Mouse (Mus musculus) CH12.LX (cell line): ENCODE measurements around the gene Lrmda. TPM values are rescaled to one million over a fixed set of nuclear protein-coding genes. Genes with fewer than 3 reads are reported as not detected.

Source experiments
- DNase-seq: peaks from one replicate; pipeline ENCODE4 v3.0.0-alpha.2; 2013; ENCODE audit errors: extremely low read depth
- H3K27ac ChIP-seq: 2 replicates; pipeline ENCODE4 v1.5.1; 2012; ENCODE audit warnings: low read depth, mild to moderate bottlenecking, control low read depth, moderate library complexity; ENCODE audit not compliant: insufficient read depth
- H3K27me3 ChIP-seq: replicated peaks from 2 replicates; pipeline ENCODE3; 2012; ENCODE audit warnings: inconsistent platforms
- H3K36me3 ChIP-seq, 2 experiments: replicated peaks in 1 of 2; 2 replicates each; pipeline versions ENCODE3 to v1.6.1; 2012; ENCODE audit warnings: inconsistent platforms in 1 of 2, low read length in 1 of 2, mild to moderate bottlenecking in 1 of 2, mixed read lengths in 1 of 2, moderate library complexity in 1 of 2; ENCODE audit not compliant: control insufficient read depth in 1 of 2, insufficient read depth in 1 of 2
- H3K4me1 ChIP-seq, 2 experiments: 2 replicates each; pipeline ENCODE4 v1.6.1; 2012; ENCODE audit warnings: inconsistent platforms in 1 of 2, moderate library complexity in 1 of 2; ENCODE audit not compliant: insufficient read depth in 2 of 2, control insufficient read depth in 1 of 2
- H3K4me2 ChIP-seq: 2 replicates; pipeline ENCODE4 v1.6.1; 2012; ENCODE audit warnings: low read depth, mild to moderate bottlenecking, control low read depth; ENCODE audit not compliant: poor library complexity, insufficient read depth, severe bottlenecking
- H3K4me3 ChIP-seq, 3 experiments: fragments of 150-350 bp in 1 of 3; sonication (generic) in 1 of 3; replicated peaks in 1 of 3; 2 replicates each; pipeline versions ENCODE3 to v1.5.1; 2011 to 2012; ENCODE audit warnings: low read depth in 2 of 3, low read length in 2 of 3, mild to moderate bottlenecking in 2 of 3, moderate library complexity in 2 of 3, control low read depth in 1 of 3, improper control_type of control experiment in 1 of 3, inconsistent platforms in 1 of 3, mixed read lengths in 1 of 3; ENCODE audit not compliant: poor library complexity in 1 of 3
- H3K79me2 ChIP-seq: replicated peaks from 2 replicates; pipeline ENCODE4 v1.6.1; 2012; ENCODE audit warnings: mild to moderate bottlenecking, moderate library complexity; ENCODE audit not compliant: control insufficient read depth, poor library complexity, insufficient read depth, severe bottlenecking; ENCODE audit errors: extremely low read depth
- H3K9ac ChIP-seq: 2 replicates; pipeline ENCODE4 v1.6.1; 2012; ENCODE audit warnings: low read depth, mild to moderate bottlenecking, control low read depth, moderate library complexity; ENCODE audit not compliant: insufficient read depth
- H3K9me3 ChIP-seq: replicated peaks from 2 replicates; pipeline ENCODE3; 2012; ENCODE audit warnings: low read length, inconsistent platforms, mixed read lengths
- CHD1 ChIP-seq: IDR thresholded peaks from 2 replicates; pipeline ENCODE4 v1.6.1; 2012; ENCODE audit warnings: low read depth, low read length, improper control_type of control experiment, inconsistent platforms
- CHD2 ChIP-seq: IDR thresholded peaks from 2 replicates; pipeline ENCODE4 v1.6.1; 2011; ENCODE audit warnings: low read length, improper control_type of control experiment
- CTCF ChIP-seq, 2 experiments: IDR thresholded peaks in 1 of 2; conservative IDR thresholded peaks in 1 of 2; 2 replicates each; pipeline ENCODE4 v1.5.1; 2011 to 2012; ENCODE audit warnings: low read depth in 2 of 2, low read length in 2 of 2, improper control_type of control experiment in 1 of 2, inconsistent platforms in 1 of 2, mild to moderate bottlenecking in 1 of 2, moderate library complexity in 1 of 2
- E2F4 ChIP-seq: IDR thresholded peaks from 2 replicates; pipeline ENCODE4 v1.6.1; 2011; ENCODE audit warnings: low read depth, low read length, improper control_type of control experiment; ENCODE audit not compliant: insufficient replicate concordance
- ELF1 ChIP-seq: IDR thresholded peaks from 2 replicates; pipeline ENCODE4 v1.6.1; 2014; ENCODE audit warnings: low read depth, mild to moderate bottlenecking, inconsistent platforms, low read length, improper control_type of control experiment
- EP300 ChIP-seq: IDR thresholded peaks from 2 replicates; pipeline ENCODE4 v1.6.1; 2011; ENCODE audit warnings: low read length, improper control_type of control experiment
- ETS1 ChIP-seq: conservative IDR thresholded peaks from 2 replicates; pipeline ENCODE4 v1.6.1; 2012; ENCODE audit warnings: low read depth, mild to moderate bottlenecking, inconsistent platforms, low read length, improper control_type of control experiment, moderate library complexity
- GABPA ChIP-seq: IDR thresholded peaks from 2 replicates; pipeline ENCODE4 v1.6.1; 2012; ENCODE audit warnings: low read depth, low read length, improper control_type of control experiment, inconsistent platforms; ENCODE audit not compliant: insufficient replicate concordance
- HCFC1 ChIP-seq: IDR thresholded peaks from 2 replicates; pipeline ENCODE4 v1.6.1; 2012; ENCODE audit warnings: low read depth, mild to moderate bottlenecking, inconsistent platforms, low read length, improper control_type of control experiment
- JUN ChIP-seq: IDR thresholded peaks from 2 replicates; pipeline ENCODE4 v1.6.1; 2011; ENCODE audit warnings: low read depth, mild to moderate bottlenecking, low read length, improper control_type of control experiment, moderate library complexity; ENCODE audit not compliant: insufficient read depth
- KAT2A ChIP-seq: IDR thresholded peaks from 2 replicates; pipeline ENCODE4 v1.6.1; 2012; ENCODE audit warnings: low read length, improper control_type of control experiment, inconsistent platforms; ENCODE audit not compliant: insufficient replicate concordance
- MAX ChIP-seq: IDR thresholded peaks from 2 replicates; pipeline ENCODE4 v1.6.1; 2011; ENCODE audit warnings: low read length, improper control_type of control experiment
- MXI1 ChIP-seq: IDR thresholded peaks from 2 replicates; pipeline ENCODE4 v1.6.1; 2011; ENCODE audit warnings: mild to moderate bottlenecking, low read depth, low read length, improper control_type of control experiment
- MYC ChIP-seq: IDR thresholded peaks from 2 replicates; pipeline ENCODE4 v1.6.1; 2011; ENCODE audit warnings: low read depth, mild to moderate bottlenecking, improper control_type of control experiment, low read length
- NELFE ChIP-seq: IDR thresholded peaks from 2 replicates; pipeline ENCODE4 v1.6.1; 2011; ENCODE audit warnings: low read depth, low read length, improper control_type of control experiment
- NRF1 ChIP-seq: IDR thresholded peaks from 2 replicates; pipeline ENCODE4 v1.6.1; 2014; ENCODE audit warnings: low read depth, mild to moderate bottlenecking, inconsistent platforms, low read length, improper control_type of control experiment, moderate library complexity
- PAX5 ChIP-seq: IDR thresholded peaks from 2 replicates; pipeline ENCODE4 v1.6.1; 2012; ENCODE audit warnings: low read length, inconsistent platforms, mixed read lengths
- POLR2A ChIP-seq: IDR thresholded peaks from 2 replicates; pipeline ENCODE4 v1.6.1; 2011; ENCODE audit warnings: low read depth, mild to moderate bottlenecking, improper control_type of control experiment, low read length
- RAD21 ChIP-seq: IDR thresholded peaks from 2 replicates; pipeline ENCODE4 v1.6.1; 2011; ENCODE audit warnings: low read depth, mild to moderate bottlenecking, low read length, improper control_type of control experiment, moderate library complexity
- TBP ChIP-seq: conservative IDR thresholded peaks from 2 replicates; pipeline ENCODE4 v1.6.1; 2011; ENCODE audit warnings: low read depth, low read length, improper control_type of control experiment
- USF1 ChIP-seq: IDR thresholded peaks from 2 replicates; pipeline ENCODE4 v1.6.1; 2014; ENCODE audit warnings: low read depth, mild to moderate bottlenecking, inconsistent platforms, low read length, improper control_type of control experiment
- USF2 ChIP-seq: conservative IDR thresholded peaks from 2 replicates; pipeline ENCODE4 v1.6.1; 2011; ENCODE audit warnings: low read depth, low read length, improper control_type of control experiment
- ZKSCAN1 ChIP-seq: IDR thresholded peaks from 2 replicates; pipeline ENCODE4 v1.6.1; 2012; ENCODE audit warnings: low read depth, inconsistent platforms, low read length, improper control_type of control experiment, borderline replicate concordance
- ZMIZ1 ChIP-seq: IDR thresholded peaks from 2 replicates; pipeline ENCODE4 v1.6.1; 2012; ENCODE audit warnings: low read depth, mild to moderate bottlenecking, inconsistent platforms, low read length, improper control_type of control experiment
- ZNF384 ChIP-seq: IDR thresholded peaks from 2 replicates; pipeline ENCODE4 v1.6.1; 2012; ENCODE audit warnings: low read depth, low read length, improper control_type of control experiment, inconsistent platforms
- dilution Hi-C: fragments of 300-500 bp; cut with MboI; formaldehyde crosslinking; loops from 2 replicates; pipeline ENCODE4 v1.14.3; 2020; ENCODE audit warnings: low sequenced_read_pairs; ENCODE audit not compliant: extremely low pct_unique_long_range_greater_than_20kb, extremely low pct_ligation_motif_present
- in situ Hi-C: fragments of 300-500 bp; cut with MboI; formaldehyde crosslinking; loops from 3 replicates; pipeline ENCODE4 v1.14.3; 2019; ENCODE audit warnings: low sequenced_read_pairs, low pct_ligation_motif_present, low pct_unique_long_range_greater_than_20kb, mixed read lengths
- polyA plus RNA-seq: library from polyadenylated mRNA; unstranded; fragments of >175 nt; gene quantifications from 2 replicates; pipeline ENCODE4 v1.2.1, GENCODE M21; 2012; ENCODE audit warnings: low read depth; ENCODE audit not compliant: insufficient read length
- total RNA-seq, 2 experiments: library from RNA; depleted of rRNA; stranded (reverse); fragments of 300-350 nt in 1 of 2; fragments of >200 nt in 1 of 2; gene quantifications; 2 replicates each; pipeline ENCODE4 v1.2.3; 2012 to 2014

Gene Lrmda
- total and polyA plus RNA-seq, 3 experiments, result 0.89 to 3.7 (median 1.9) TPM

- no peaks in the 10 kb centered on the region for H3K27me3 ChIP-seq
- H3K4me1 ChIP-seq, result 0 out of 4 replicates have a peak, but pooled peaks cover 0 to 5% of the 10 kb centered on the region in 2 experiments
- DNase-seq, result no peak
- H3K79me2 ChIP-seq, result no peaks in the 10 kb centered on the region
- H3K9ac ChIP-seq, result no peak overlapping the region
- no peaks in the 10 kb centered on the region for H3K9me3 ChIP-seq
- H3K4me3 ChIP-seq, result no peak overlapping the region
- no peak overlapping the region for H3K4me2 ChIP-seq
- H3K27ac ChIP-seq, result no peak overlapping the region
- dilution Hi-C loops, result no loop called here
- H3K36me3 ChIP-seq, result no peaks in the 10 kb centered on the region
- no peak for TF ChIP-seq ZMIZ1
- TF ChIP-seq KAT2A, result no peak
- no peak for TF ChIP-seq ZKSCAN1
- no peak for TF ChIP-seq ELF1
- TF ChIP-seq MXI1, result no peak
- TF ChIP-seq CHD2, result no peak
- TF ChIP-seq ETS1, result no peak
- TF ChIP-seq CHD1, result no peak
- TF ChIP-seq USF1, result no peak
- in situ Hi-C loops, result no loop called here
Measured at GRCm38 (mm10) chr14:22357991-22358503, 338.5 kb downstream of the Lrmda start.

- DNase-seq, result no peak
- dilution Hi-C loops, result no loop called here
- in situ Hi-C loops, result no loop called here
Measured at GRCm38 (mm10) chr14:22364010-22364748, 344.7 kb downstream of the Lrmda start.

More at GRCm38 (mm10) chr14:22364010-22364748, 344.7 kb downstream of the Lrmda start:
- Histone ChIP-seq H3K27me3 (no peaks in the 10 kb centered on the region), H3K36me3 (no peaks in the 10 kb centered on the region), H3K4me1 (0 out of 4 replicates have a peak, but pooled peaks cover 0 to 5% of the 10 kb centered on the region in 2 experiments), H3K4me2 (no peak overlapping the region), H3K4me3 (no peak overlapping the region), H3K9me3 (no peaks in the 10 kb centered on the region), H3K9ac (no peak overlapping the region), H3K79me2 (no peaks in the 10 kb centered on the region), H3K27ac (no peak overlapping the region)
- TF ChIP-seq RAD21, result no peak
- no peak for TF ChIP-seq USF2
- TF ChIP-seq EP300, result no peak
- TF ChIP-seq NELFE, result no peak
- TF ChIP-seq NRF1, result no peak
- TF ChIP-seq GABPA, result no peak
- TF ChIP-seq MYC, result no peak
- TF ChIP-seq POLR2A, result no peak
- TF ChIP-seq ELF1, result no peak
- no peak for TF ChIP-seq JUN
- no peak for TF ChIP-seq KAT2A
- no peak for TF ChIP-seq PAX5
- no peak for TF ChIP-seq MAX
- TF ChIP-seq TBP, result no peak
- TF ChIP-seq ZNF384, result no peak
- TF ChIP-seq HCFC1, result no peak
- TF ChIP-seq CTCF (conservative IDR thresholded peaks at IDR 0.05 in 1 of 2, IDR thresholded peaks at IDR 0.05 in 1 of 2; ENCODE audit: low read depth in 2 of 2, low read length in 2 of 2), result no peak
- TF ChIP-seq E2F4, result no peak
